Mouse (Mus musculus) regulatory T cell (primary cell): Measurements from ENCODE around the gene Ubap2l.

Source experiments
- in situ Hi-C: fragments of 300-600 bp; cut with MboI, MseI; formaldehyde crosslinking; loops from one replicate; pipeline ENCODE4 v1.15.1; 2025; ENCODE audit warnings: high pct_unique_total_duplicates

Gene Ubap2l

GRCm38 (mm10) chr3:90052351-90053241, at the start of gene Ubap2l:
Gene Ubap2l (minus strand): TSS chr3:90052628.
- in situ Hi-C loops = loop anchor here (25.0 kb wide), 1 partner anchor 865 kb away; the partner anchor contains the start of genes Fam189b and Scamp3

GRCm38 (mm10) chr3:90101673-90102072, 49.2 kb upstream of the Ubap2l start:
- in situ Hi-C loops = no loop called here

- in situ Hi-C loops = no loop called here
These were observed 48.6 kb upstream of the Ubap2l start for GRCm38 (mm10) chr3:90101010-90101409.

GRCm38 (mm10) chr3:90097928-90098327, 45.5 kb upstream of the Ubap2l start:
- in situ Hi-C loops = no loop called here

GRCm38 (mm10) chr3:90094453-90094852, 42.0 kb upstream of the Ubap2l start:
- in situ Hi-C loops = no loop called here

- in situ Hi-C loops = no loop called here
These were observed 38.5 kb upstream of the Ubap2l start for GRCm38 (mm10) chr3:90090892-90091291.

- in situ Hi-C loops = no loop called here
These were observed 36.2 kb upstream of the Ubap2l start for GRCm38 (mm10) chr3:90088617-90089016.

GRCm38 (mm10) chr3:90086068-90086467, 33.6 kb upstream of the Ubap2l start:
- in situ Hi-C loops = no loop called here

GRCm38 (mm10) chr3:90085281-90085680, 32.9 kb upstream of the Ubap2l start:
- in situ Hi-C loops = no loop called here

GRCm38 (mm10) chr3:90084790-90085189, 32.4 kb upstream of the Ubap2l start:
- in situ Hi-C loops = no loop called here

- in situ Hi-C loops = no loop called here
These were observed 31.4 kb upstream of the Ubap2l start for GRCm38 (mm10) chr3:90083698-90084324.

- in situ Hi-C loops = no loop called here
These were observed 30.6 kb upstream of the Ubap2l start for GRCm38 (mm10) chr3:90083034-90083433.

- in situ Hi-C loops = no loop called here
These were observed 29.2 kb upstream of the Ubap2l start for GRCm38 (mm10) chr3:90081365-90082240.

GRCm38 (mm10) chr3:90080498-90080863, 28.1 kb upstream of the Ubap2l start:
- in situ Hi-C loops = no loop called here

- in situ Hi-C loops = loop anchor here (10.0 kb wide), 1 partner anchor 285 kb away; no protein-coding TSS in a partner anchor
These were observed 27.5 kb upstream of the Ubap2l start for GRCm38 (mm10) chr3:90079763-90080497.

- in situ Hi-C loops = loop anchor here (10.0 kb wide), 1 partner anchor 284 kb away; no protein-coding TSS in a partner anchor
These were observed 26.8 kb upstream of the Ubap2l start for GRCm38 (mm10) chr3:90079133-90079762.

- in situ Hi-C loops = loop anchor here (10.0 kb wide), 1 partner anchor 283 kb away; no protein-coding TSS in a partner anchor
These were observed 25.8 kb upstream of the Ubap2l start for GRCm38 (mm10) chr3:90078224-90078623.

GRCm38 (mm10) chr3:90076921-90077716, 24.7 kb upstream of the Ubap2l start:
- in situ Hi-C loops = loop anchor here (10.0 kb wide), 1 partner anchor 282 kb away; no protein-coding TSS in a partner anchor

- in situ Hi-C loops = loop anchor here (10.0 to 25.0 kb wide), 2 partner anchors 277 to 885 kb away; partner anchors contain the start of genes Fam189b and Scamp3
These were observed 19.9 kb upstream of the Ubap2l start, which contains the start of gene Tpm3 for GRCm38 (mm10) chr3:90072294-90072693. Gene Tpm3 (plus strand): TSS chr3:90072649.
